Mouse (Mus musculus) adrenal gland, postnatal 0 days (tissue): ENCODE measurements around the gene Spry1. TPM values are rescaled to one million over a fixed set of nuclear protein-coding genes. Genes with fewer than 3 reads are reported as not detected.

Experiments
- polyA plus RNA-seq: library from polyadenylated mRNA; unstranded; fragments of >200 nt; fragmentation: Nextera tagmentation; extraction: Ambion mirVana; gene quantifications from 2 replicates; pipeline ENCODE4 v1.2.1, GENCODE M21; 2015

Spry1 gene
- polyA plus RNA-seq = 11.0 and 14.5 TPM in 2 replicates

DNA sequence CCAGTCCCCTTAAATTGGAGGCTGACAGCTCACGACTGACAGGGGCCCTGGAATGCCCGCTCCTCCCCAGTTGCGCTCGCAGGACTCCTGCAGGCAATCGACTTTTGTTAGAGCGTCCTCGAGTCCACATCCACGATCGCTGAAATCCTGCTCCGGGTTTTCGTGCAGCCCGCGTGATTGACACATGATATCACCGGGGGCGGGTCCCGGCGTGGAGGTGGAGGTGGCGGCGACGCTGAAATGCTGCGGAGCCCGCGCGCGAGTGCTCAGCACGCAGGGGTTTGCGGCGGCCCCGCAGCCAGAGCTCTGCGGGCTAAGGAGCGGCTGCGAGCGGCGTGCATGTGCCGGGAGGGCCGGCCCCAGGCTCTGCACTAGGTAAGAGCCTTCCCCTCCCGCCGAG, at the start of gene Spry1:
Gene Spry1, plus strand, starts transcription at position 258 of the 400 bp plus-strand sequence.

Other genes starting within 250 kb of the Spry1 start
- gene Spata5, start 220.1 kb upstream of the Spry1 start, polyA plus RNA-seq = 15.2 and 23.1 TPM in 2 replicates
- gene Nudt6, start 219.7 kb upstream of the Spry1 start, polyA plus RNA-seq = 24.2 and 26.3 TPM in 2 replicates
- gene Gm5148, start 84.5 kb downstream of the Spry1 start, polyA plus RNA-seq = 4.8 and 6.3 TPM in 2 replicates